Comparison of ENCODE assay signal across 19 mouse cellular contexts in the genomic region with DNA sequence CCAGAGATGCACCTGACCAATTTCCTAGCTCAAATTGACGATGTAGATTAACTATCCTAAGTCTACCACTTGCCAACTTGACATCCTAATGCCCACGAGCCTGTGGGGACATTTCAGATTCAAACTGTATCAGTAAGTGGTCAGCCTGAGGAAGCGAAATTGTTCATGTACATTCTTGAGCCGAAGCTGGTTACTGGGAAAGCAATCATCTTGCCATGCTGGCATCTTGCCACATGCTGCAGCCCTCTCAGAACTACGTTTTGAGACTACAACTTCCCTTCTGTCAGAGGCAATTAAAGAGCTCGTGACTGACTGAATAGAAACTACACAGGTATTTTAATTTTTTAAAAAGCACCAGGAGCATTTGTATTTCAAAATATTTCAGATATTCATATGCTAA.
DNase-seq lines count a peak whose midpoint lies in the region; ATAC-seq and TF ChIP-seq lines count a peak whose summit lies in the region.
"Had no signal": no experiment of that assay in that cellular context is flagged by ENCODE, and none has a peak within 500 bp of the region (broad histone marks: within the 10 kb centered on the region; RNA-seq: fewer than 3 reads in every experiment).

No protein-coding gene starts in this region.

- WGBS in forebrain, embryonic 14.5 days = 38% methylated on average over 6 of the region's 6 CpGs
- 26% methylated on average over 6 of the region's 6 CpGs for WGBS in forebrain, embryonic 16.5 days
- WGBS in limb, embryonic 14.5 days = 34% methylated on average over 6 of the region's 6 CpGs
- WGBS in limb, embryonic 10.5 days = 91% methylated on average over 6 of the region's 6 CpGs

- no peak for TF ChIP-seq POLR2A in limb, embryonic 14.5 days (IDR thresholded peaks at IDR 0.05; ENCODE audit: borderline replicate concordance, extremely low read depth, insufficient read depth, insufficient read length)

- no peaks in the 10 kb centered on the region for H3K9me3 ChIP-seq in forebrain, embryonic 14.5 days (replicated peaks; ENCODE audit: control insufficient read depth, low read length)
- H3K9me3 ChIP-seq in forebrain, embryonic 16.5 days (ENCODE audit: control insufficient read depth, low read length) = no peaks in the 10 kb centered on the region
- no peaks in the 10 kb centered on the region for H3K9me3 ChIP-seq in limb, embryonic 14.5 days (ENCODE audit: control insufficient read depth, low read length)
- no peaks in the 10 kb centered on the region for H3K9me3 ChIP-seq in limb, embryonic 10.5 days (replicated peaks)
- H3K9me3 ChIP-seq: embryonic facial prominence, embryonic 13.5 days; heart, embryonic 13.5 days had no signal

- H3K36me3 ChIP-seq in forebrain, embryonic 14.5 days (ENCODE audit: control insufficient read depth, insufficient read depth, low read length) = no peaks in the 10 kb centered on the region
- no peaks in the 10 kb centered on the region for H3K36me3 ChIP-seq in forebrain, embryonic 16.5 days (ENCODE audit: control insufficient read depth, insufficient read depth)
- no peaks in the 10 kb centered on the region for H3K36me3 ChIP-seq in limb, embryonic 14.5 days (ENCODE audit: control insufficient read depth, insufficient read depth, low read length)
- H3K36me3 ChIP-seq in limb, embryonic 10.5 days = no peaks in the 10 kb centered on the region
- H3K36me3 ChIP-seq: embryonic facial prominence, embryonic 13.5 days; heart, embryonic 13.5 days had no signal

- no peak overlapping the region for H3K4me2 ChIP-seq in forebrain, embryonic 14.5 days (ENCODE audit: low read length)
- H3K4me2 ChIP-seq in forebrain, embryonic 16.5 days (ENCODE audit: low read length) = no peak overlapping the region
- no peak overlapping the region for H3K4me2 ChIP-seq in limb, embryonic 14.5 days (replicated peaks; ENCODE audit: low read depth, low read length, severe bottlenecking)
- H3K4me2 ChIP-seq: embryonic facial prominence, embryonic 13.5 days; heart, embryonic 13.5 days; liver, embryonic 11.5 days had no signal

- no peak overlapping the region for H3K4me3 ChIP-seq in forebrain, embryonic 14.5 days (ENCODE audit: low read depth, low read length)
- H3K4me3 ChIP-seq in forebrain, embryonic 16.5 days (replicated peaks; ENCODE audit: low read length) = no peak overlapping the region
- H3K4me3 ChIP-seq in limb, embryonic 14.5 days (replicated peaks; ENCODE audit: low read length) = no peak overlapping the region
- no peak overlapping the region for H3K4me3 ChIP-seq in limb, embryonic 10.5 days
- H3K4me3 ChIP-seq: embryonic facial prominence, embryonic 13.5 days; gastrocnemius, adult 2 months; heart, embryonic 13.5 days had no signal

- ATAC-seq in forebrain, embryonic 14.5 days = no peak
- no peak for ATAC-seq in forebrain, embryonic 16.5 days
- no peak for ATAC-seq in limb, embryonic 14.5 days (ENCODE audit: low FRiP score, low read depth)

- no peaks in the 10 kb centered on the region for H3K27me3 ChIP-seq in forebrain, embryonic 14.5 days (replicated peaks; ENCODE audit: control insufficient read depth, insufficient read depth, low read length)
- no peaks in the 10 kb centered on the region for H3K27me3 ChIP-seq in forebrain, embryonic 16.5 days (replicated peaks; ENCODE audit: control insufficient read depth, insufficient read depth, low read length)
- no peaks in the 10 kb centered on the region for H3K27me3 ChIP-seq in limb, embryonic 14.5 days (ENCODE audit: control insufficient read depth, insufficient read depth, low read length)
- no peaks in the 10 kb centered on the region for H3K27me3 ChIP-seq in limb, embryonic 10.5 days (ENCODE audit: low read depth, poor library complexity, severe bottlenecking)
- H3K27me3 ChIP-seq: heart, embryonic 13.5 days had no signal

- intact Hi-C loops in gastrocnemius, postnatal 14 days (cut with DNase I; ENCODE audit: low total_unique reads) = no loop called here

- peak; percentile 72 for DNase-seq in forebrain, embryonic 14.5 days (ENCODE audit: low spot score)
- DNase-seq in limb, embryonic 14.5 days (ENCODE audit: low spot score) = peak; percentile 30
- no peak for DNase-seq in limb, embryonic 10.5 days (ENCODE audit: low spot score)
- peak; percentile 48 for DNase-seq in right cerebral cortex, postnatal 4 days
- DNase-seq in right cerebral cortex, adult 2 months (ENCODE audit: low spot score in 2 of 2) = no peak
- no peak for DNase-seq in gastrocnemius, postnatal 14 days
- DNase-seq in adrenal gland, adult (ENCODE audit: inconsistent age in 2 of 2, low spot score in 1 of 2) = no peak
- DNase-seq: adrenal gland, adult 8-10 months; B cell, adult 2 months; cerebellum, adult 11-12 months; gastrocnemius, adult 2 months; kidney, adult 2 months; kidney, postnatal 10 days; lung, adult 2 months had no signal

- H3K4me1 ChIP-seq in forebrain, embryonic 14.5 days (ENCODE audit: control insufficient read depth, insufficient read depth, low read length) = 0 out of 2 replicates have a peak, but pooled peaks cover 7% of the 10 kb centered on the region
- H3K4me1 ChIP-seq in forebrain, embryonic 16.5 days (replicated peaks; ENCODE audit: control insufficient read depth, insufficient read depth, low read length) = peaks cover 11% of the 10 kb centered on the region
- peaks cover 23% of the 10 kb centered on the region for H3K4me1 ChIP-seq in limb, embryonic 14.5 days (ENCODE audit: control insufficient read depth, insufficient read depth, low read length)
- H3K4me1 ChIP-seq in limb, embryonic 10.5 days = peaks cover 8% of the 10 kb centered on the region

- H3K27ac ChIP-seq in forebrain, embryonic 14.5 days (ENCODE audit: low read depth, low read length) = no peak overlapping the region
- no peak overlapping the region for H3K27ac ChIP-seq in forebrain, embryonic 16.5 days (ENCODE audit: low read length)
- H3K27ac ChIP-seq in limb, embryonic 14.5 days (replicated peaks; ENCODE audit: low read depth, low read length) = no peak overlapping the region
- no peak overlapping the region for H3K27ac ChIP-seq in limb, embryonic 10.5 days
- H3K27ac ChIP-seq: embryonic facial prominence, embryonic 13.5 days; gastrocnemius, adult 2 months; heart, embryonic 13.5 days; macrophage had no signal

- H3K9ac ChIP-seq in forebrain, embryonic 14.5 days (ENCODE audit: low read length) = no peak overlapping the region
- H3K9ac ChIP-seq in forebrain, embryonic 16.5 days (replicated peaks; ENCODE audit: low read depth, low read length) = no peak overlapping the region
- H3K9ac ChIP-seq in limb, embryonic 14.5 days (ENCODE audit: low read depth, low read length, severe bottlenecking) = no peak overlapping the region
- H3K9ac ChIP-seq: embryonic facial prominence, embryonic 13.5 days; heart, embryonic 13.5 days had no signal

Comparison
In these comparisons a context has a peak if more than half of its experiments do, and no peak if none do; other contexts are left out.
1. DNase-seq: peak in forebrain, embryonic 14.5 days (single experiment), limb, embryonic 14.5 days (single experiment) and right cerebral cortex, postnatal 4 days (single experiment); none in limb, embryonic 10.5 days (single experiment), right cerebral cortex, adult 2 months (0 of 2), gastrocnemius, postnatal 14 days (single experiment) and adrenal gland, adult (0 of 2).